Mouse (Mus musculus) CH12.LX (cell line): ENCODE measurements at regions not wholly inside any gene's neighbourhood (a gene's known extent, or its start where the extent isn't known, plus 50 kb on each side); places are given as distances from the start of the nearest gene placed in this dataset.

Experiments
- DNase-seq: peaks from one replicate; pipeline ENCODE4 v3.0.0-alpha.2; 2013; ENCODE audit errors: extremely low read depth
- H3K27ac ChIP-seq: 2 replicates; pipeline ENCODE4 v1.5.1; 2012; ENCODE audit warnings: low read depth, mild to moderate bottlenecking, control low read depth, moderate library complexity; ENCODE audit not compliant: insufficient read depth
- H3K27me3 ChIP-seq: replicated peaks from 2 replicates; pipeline ENCODE3; 2012; ENCODE audit warnings: inconsistent platforms
- H3K36me3 ChIP-seq, 2 experiments: replicated peaks in 1 of 2; 2 replicates each; pipeline versions ENCODE3 to v1.6.1; 2012; ENCODE audit warnings: inconsistent platforms in 1 of 2, low read length in 1 of 2, mild to moderate bottlenecking in 1 of 2, mixed read lengths in 1 of 2, moderate library complexity in 1 of 2; ENCODE audit not compliant: control insufficient read depth in 1 of 2, insufficient read depth in 1 of 2
- H3K4me1 ChIP-seq, 2 experiments: 2 replicates each; pipeline ENCODE4 v1.6.1; 2012; ENCODE audit warnings: inconsistent platforms in 1 of 2, moderate library complexity in 1 of 2; ENCODE audit not compliant: insufficient read depth in 2 of 2, control insufficient read depth in 1 of 2
- H3K4me2 ChIP-seq: 2 replicates; pipeline ENCODE4 v1.6.1; 2012; ENCODE audit warnings: low read depth, mild to moderate bottlenecking, control low read depth; ENCODE audit not compliant: poor library complexity, insufficient read depth, severe bottlenecking
- H3K4me3 ChIP-seq, 3 experiments: fragments of 150-350 bp in 1 of 3; sonication (generic) in 1 of 3; replicated peaks in 1 of 3; 2 replicates each; pipeline versions ENCODE3 to v1.5.1; 2011 to 2012; ENCODE audit warnings: low read depth in 2 of 3, low read length in 2 of 3, mild to moderate bottlenecking in 2 of 3, moderate library complexity in 2 of 3, control low read depth in 1 of 3, improper control_type of control experiment in 1 of 3, inconsistent platforms in 1 of 3, mixed read lengths in 1 of 3; ENCODE audit not compliant: poor library complexity in 1 of 3
- H3K79me2 ChIP-seq: replicated peaks from 2 replicates; pipeline ENCODE4 v1.6.1; 2012; ENCODE audit warnings: mild to moderate bottlenecking, moderate library complexity; ENCODE audit not compliant: control insufficient read depth, poor library complexity, insufficient read depth, severe bottlenecking; ENCODE audit errors: extremely low read depth
- H3K9ac ChIP-seq: 2 replicates; pipeline ENCODE4 v1.6.1; 2012; ENCODE audit warnings: low read depth, mild to moderate bottlenecking, control low read depth, moderate library complexity; ENCODE audit not compliant: insufficient read depth
- H3K9me3 ChIP-seq: replicated peaks from 2 replicates; pipeline ENCODE3; 2012; ENCODE audit warnings: low read length, inconsistent platforms, mixed read lengths
- BHLHE40 ChIP-seq: IDR thresholded peaks from 2 replicates; pipeline ENCODE4 v1.6.1; 2011; ENCODE audit warnings: mild to moderate bottlenecking, low read depth, low read length, improper control_type of control experiment
- CHD2 ChIP-seq: IDR thresholded peaks from 2 replicates; pipeline ENCODE4 v1.6.1; 2011; ENCODE audit warnings: low read length, improper control_type of control experiment
- E2F4 ChIP-seq: IDR thresholded peaks from 2 replicates; pipeline ENCODE4 v1.6.1; 2011; ENCODE audit warnings: low read depth, low read length, improper control_type of control experiment; ENCODE audit not compliant: insufficient replicate concordance
- ELF1 ChIP-seq: IDR thresholded peaks from 2 replicates; pipeline ENCODE4 v1.6.1; 2014; ENCODE audit warnings: low read depth, mild to moderate bottlenecking, inconsistent platforms, low read length, improper control_type of control experiment
- EP300 ChIP-seq: IDR thresholded peaks from 2 replicates; pipeline ENCODE4 v1.6.1; 2011; ENCODE audit warnings: low read length, improper control_type of control experiment
- ETS1 ChIP-seq: conservative IDR thresholded peaks from 2 replicates; pipeline ENCODE4 v1.6.1; 2012; ENCODE audit warnings: low read depth, mild to moderate bottlenecking, inconsistent platforms, low read length, improper control_type of control experiment, moderate library complexity
- GABPA ChIP-seq: IDR thresholded peaks from 2 replicates; pipeline ENCODE4 v1.6.1; 2012; ENCODE audit warnings: low read depth, low read length, improper control_type of control experiment, inconsistent platforms; ENCODE audit not compliant: insufficient replicate concordance
- HCFC1 ChIP-seq: IDR thresholded peaks from 2 replicates; pipeline ENCODE4 v1.6.1; 2012; ENCODE audit warnings: low read depth, mild to moderate bottlenecking, inconsistent platforms, low read length, improper control_type of control experiment
- IRF4 ChIP-seq: IDR thresholded peaks from 2 replicates; pipeline ENCODE4 v1.6.1; 2014; ENCODE audit warnings: low read depth, mild to moderate bottlenecking, inconsistent platforms, low read length, improper control_type of control experiment
- KAT2A ChIP-seq: IDR thresholded peaks from 2 replicates; pipeline ENCODE4 v1.6.1; 2012; ENCODE audit warnings: low read length, improper control_type of control experiment, inconsistent platforms; ENCODE audit not compliant: insufficient replicate concordance
- MYC ChIP-seq: IDR thresholded peaks from 2 replicates; pipeline ENCODE4 v1.6.1; 2011; ENCODE audit warnings: low read depth, mild to moderate bottlenecking, improper control_type of control experiment, low read length
- NELFE ChIP-seq: IDR thresholded peaks from 2 replicates; pipeline ENCODE4 v1.6.1; 2011; ENCODE audit warnings: low read depth, low read length, improper control_type of control experiment
- NRF1 ChIP-seq: IDR thresholded peaks from 2 replicates; pipeline ENCODE4 v1.6.1; 2014; ENCODE audit warnings: low read depth, mild to moderate bottlenecking, inconsistent platforms, low read length, improper control_type of control experiment, moderate library complexity
- PAX5 ChIP-seq: IDR thresholded peaks from 2 replicates; pipeline ENCODE4 v1.6.1; 2012; ENCODE audit warnings: low read length, inconsistent platforms, mixed read lengths
- POLR2AphosphoS2 ChIP-seq: IDR thresholded peaks from 2 replicates; pipeline ENCODE4 v1.6.1; 2011; ENCODE audit warnings: low read depth, low read length, improper control_type of control experiment
- RAD21 ChIP-seq: IDR thresholded peaks from 2 replicates; pipeline ENCODE4 v1.6.1; 2011; ENCODE audit warnings: low read depth, mild to moderate bottlenecking, low read length, improper control_type of control experiment, moderate library complexity
- RCOR1 ChIP-seq: conservative IDR thresholded peaks from 2 replicates; pipeline ENCODE4 v1.6.1; 2012; ENCODE audit warnings: low read depth, mild to moderate bottlenecking, inconsistent platforms, low read length, improper control_type of control experiment
- SIN3A ChIP-seq: IDR thresholded peaks from 2 replicates; pipeline ENCODE4 v1.6.1; 2012; ENCODE audit warnings: low read length, improper control_type of control experiment, inconsistent platforms
- TBP ChIP-seq: conservative IDR thresholded peaks from 2 replicates; pipeline ENCODE4 v1.6.1; 2011; ENCODE audit warnings: low read depth, low read length, improper control_type of control experiment
- TCF12 ChIP-seq: IDR thresholded peaks from 2 replicates; pipeline ENCODE4 v1.6.1; 2014; ENCODE audit warnings: low read depth, mild to moderate bottlenecking, inconsistent platforms, low read length, improper control_type of control experiment
- USF1 ChIP-seq: IDR thresholded peaks from 2 replicates; pipeline ENCODE4 v1.6.1; 2014; ENCODE audit warnings: low read depth, mild to moderate bottlenecking, inconsistent platforms, low read length, improper control_type of control experiment
- USF2 ChIP-seq: conservative IDR thresholded peaks from 2 replicates; pipeline ENCODE4 v1.6.1; 2011; ENCODE audit warnings: low read depth, low read length, improper control_type of control experiment
- ZNF384 ChIP-seq: IDR thresholded peaks from 2 replicates; pipeline ENCODE4 v1.6.1; 2012; ENCODE audit warnings: low read depth, low read length, improper control_type of control experiment, inconsistent platforms
- dilution Hi-C: fragments of 300-500 bp; cut with MboI; formaldehyde crosslinking; loops from 2 replicates; pipeline ENCODE4 v1.14.3; 2020; ENCODE audit warnings: low sequenced_read_pairs; ENCODE audit not compliant: extremely low pct_unique_long_range_greater_than_20kb, extremely low pct_ligation_motif_present
- in situ Hi-C: fragments of 300-500 bp; cut with MboI; formaldehyde crosslinking; loops from 3 replicates; pipeline ENCODE4 v1.14.3; 2019; ENCODE audit warnings: low sequenced_read_pairs, low pct_ligation_motif_present, low pct_unique_long_range_greater_than_20kb, mixed read lengths

GRCm38 (mm10) chr14:23114456-23114855 lies 899.8 kb downstream of the Kcnma1 start:
- DNase-seq: no peak
- Histone ChIP-seq H3K36me3 (no peaks in the 10 kb centered on the region), H3K4me3 (no peak overlapping the region), H3K4me2 (no peak overlapping the region), H3K27me3 (no peaks in the 10 kb centered on the region), H3K9me3 (no peaks in the 10 kb centered on the region), H3K27ac (no peak overlapping the region), H3K4me1 (no peaks in the 10 kb centered on the region), H3K79me2 (no peaks in the 10 kb centered on the region), H3K9ac (no peak overlapping the region)
- dilution Hi-C loops: no loop called here
- in situ Hi-C loops: no loop called here
- TF ChIP-seq NELFE (no peak), ELF1 (no peak), KAT2A (no peak), PAX5 (no peak), IRF4 (no peak), TCF12 (no peak), HCFC1 (no peak), MYC (no peak), RAD21 (no peak), USF1 (no peak)

- no peak overlapping the region for H3K9ac ChIP-seq
- dilution Hi-C loops (no loop called here), in situ Hi-C loops (no loop called here)
- no peaks in the 10 kb centered on the region for H3K36me3 ChIP-seq
- no peak overlapping the region for H3K4me3 ChIP-seq
- H3K4me2 ChIP-seq: no peak overlapping the region
- H3K27ac ChIP-seq: no peak overlapping the region
- no peaks in the 10 kb centered on the region for H3K9me3 ChIP-seq
- no peak for DNase-seq
- no peaks in the 10 kb centered on the region for H3K4me1 ChIP-seq
- H3K79me2 ChIP-seq: no peaks in the 10 kb centered on the region
- H3K27me3 ChIP-seq: no peaks in the 10 kb centered on the region
- TF ChIP-seq TBP: no peak
- TF ChIP-seq RAD21: no peak
- TF ChIP-seq USF2: no peak
- TF ChIP-seq POLR2AphosphoS2: no peak
- TF ChIP-seq SIN3A: no peak
- TF ChIP-seq EP300: no peak
- TF ChIP-seq NRF1: no peak
Measured at GRCm38 (mm10) chr14:23112369-23112768, 901.9 kb downstream of the Kcnma1 start.

GRCm38 (mm10) chr14:23108590-23108989 lies 905.7 kb downstream of the Kcnma1 start:
- Histone ChIP-seq H3K27me3 (no peaks in the 10 kb centered on the region), H3K9me3 (no peaks in the 10 kb centered on the region), H3K4me3 (no peak overlapping the region), H3K4me2 (no peak overlapping the region), H3K4me1 (no peaks in the 10 kb centered on the region), H3K9ac (no peak overlapping the region), H3K27ac (no peak overlapping the region), H3K36me3 (no peaks in the 10 kb centered on the region), H3K79me2 (no peaks in the 10 kb centered on the region)
- TF ChIP-seq ZNF384: no peak
- no peak for TF ChIP-seq USF1
- no peak for TF ChIP-seq USF2
- no peak for TF ChIP-seq MYC
- no peak for TF ChIP-seq ETS1
- no peak for TF ChIP-seq HCFC1
- TF ChIP-seq RCOR1: no peak
- no peak for TF ChIP-seq PAX5
- TF ChIP-seq E2F4: no peak
- TF ChIP-seq RAD21: no peak
- no peak for TF ChIP-seq CHD2
- TF ChIP-seq SIN3A: no peak
- no peak for TF ChIP-seq BHLHE40
- no peak for TF ChIP-seq GABPA
- DNase-seq: no peak
- in situ Hi-C loops: no loop called here
- dilution Hi-C loops: no loop called here
